Mouse (Mus musculus): ENCODE measurements around the gene Dync1h1.
"Not testable (repeated sequence)": the region's sequence is repeated elsewhere in the genome, so short reads cannot be mapped to it uniquely, and the experiment has no call there.

Gene Dync1h1

GRCm38 (mm10) chr12:110696975-110697400 lies 95.7 kb downstream of the Dync1h1 start:
- no peak for DNase-seq

- DNase-seq: no peak
Observed at GRCm38 (mm10) chr12:110697457-110697856, 96.2 kb downstream of the Dync1h1 start.

- no peak for DNase-seq
Observed at GRCm38 (mm10) chr12:110698080-110698479, 96.8 kb downstream of the Dync1h1 start.

- DNase-seq: no peak
Observed at GRCm38 (mm10) chr12:110698523-110699170, 97.4 kb downstream of the Dync1h1 start.

- DNase-seq: no peak
Observed at GRCm38 (mm10) chr12:110699171-110699547, 97.9 kb downstream of the Dync1h1 start.

- DNase-seq: no peak
Observed at GRCm38 (mm10) chr12:110700730-110701129, 99.5 kb downstream of the Dync1h1 start.

- DNase-seq: not testable (repeated sequence)
Observed at GRCm38 (mm10) chr12:110701363-110701762, 100.1 kb downstream of the Dync1h1 start.

GRCm38 (mm10) chr12:110702556-110702955 lies 101.3 kb downstream of the Dync1h1 start, which contains the start of gene Hsp90aa1:
Gene Hsp90aa1, minus strand, starts transcription at chr12:110702728.
- DNase-seq: no peak

GRCm38 (mm10) chr12:110703008-110703471 lies 101.8 kb downstream of the Dync1h1 start:
- peak; percentile 84 for DNase-seq

GRCm38 (mm10) chr12:110703682-110704081 lies 102.4 kb downstream of the Dync1h1 start:
- DNase-seq: no peak

- not testable (repeated sequence) for DNase-seq
Observed at GRCm38 (mm10) chr12:110705419-110705818, 104.2 kb downstream of the Dync1h1 start.

GRCm38 (mm10) chr12:110706337-110707231 lies 105.3 kb downstream of the Dync1h1 start:
- DNase-seq: peak; percentile 61

- DNase-seq: no peak
Observed at GRCm38 (mm10) chr12:110707451-110707850, 106.2 kb downstream of the Dync1h1 start.

GRCm38 (mm10) chr12:110711270-110711669 lies 110.0 kb downstream of the Dync1h1 start:
- no peak for DNase-seq

- no peak for DNase-seq
Observed at GRCm38 (mm10) chr12:110713784-110714183, 112.5 kb downstream of the Dync1h1 start.

GRCm38 (mm10) chr12:110714215-110714614 lies 113.0 kb downstream of the Dync1h1 start:
- DNase-seq: no peak

- DNase-seq: no peak
Observed at GRCm38 (mm10) chr12:110716004-110716403, 114.8 kb downstream of the Dync1h1 start.
